Mouse (Mus musculus): Measurements from ENCODE around the gene Col1a1. TPM values are rescaled to one million over a fixed set of nuclear protein-coding genes. Genes with fewer than 3 reads are reported as not detected.

Gene Col1a1
- polyA plus RNA-seq, 1 experiment, result 7,850 TPM

DNA sequence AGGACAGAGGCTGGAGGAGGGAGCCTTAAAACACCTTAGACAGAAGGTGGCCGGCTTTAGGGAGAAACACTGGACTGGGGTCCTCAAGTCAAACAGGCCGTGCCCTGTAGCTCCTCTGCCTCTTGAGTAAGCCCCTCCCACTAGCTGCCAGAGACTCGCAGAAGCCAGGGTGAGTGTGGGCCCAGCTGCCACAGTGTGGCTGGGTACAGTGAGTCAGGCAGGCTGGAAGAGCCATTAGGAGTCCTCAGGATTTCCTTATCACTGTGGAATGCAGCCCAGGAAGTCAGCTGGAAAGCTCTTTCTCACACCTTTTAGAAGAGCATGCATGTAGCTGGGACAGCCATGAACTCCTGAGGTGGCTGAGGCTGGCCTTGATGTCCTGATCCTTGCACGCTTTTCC, 19.5 kb upstream of the Col1a1 start:
- peak overlapping the region; percentile 86 for H3K27ac ChIP-seq (ENCODE audit: insufficient read depth, low read length)
- no peak overlapping the region for H3K4me3 ChIP-seq (ENCODE audit: insufficient read depth, low read length)
- TF ChIP-seq CTCF (IDR thresholded peaks at IDR 0.05; ENCODE audit: borderline replicate concordance, insufficient read depth, low read length), result no peak
- no peak for TF ChIP-seq POLR2A (IDR thresholded peaks at IDR 0.05; ENCODE audit: low read depth, low read length)
- peaks cover 31% of the 10 kb centered on the region for H3K4me1 ChIP-seq (ENCODE audit: control insufficient read depth, insufficient read depth, low read length)

DNA sequence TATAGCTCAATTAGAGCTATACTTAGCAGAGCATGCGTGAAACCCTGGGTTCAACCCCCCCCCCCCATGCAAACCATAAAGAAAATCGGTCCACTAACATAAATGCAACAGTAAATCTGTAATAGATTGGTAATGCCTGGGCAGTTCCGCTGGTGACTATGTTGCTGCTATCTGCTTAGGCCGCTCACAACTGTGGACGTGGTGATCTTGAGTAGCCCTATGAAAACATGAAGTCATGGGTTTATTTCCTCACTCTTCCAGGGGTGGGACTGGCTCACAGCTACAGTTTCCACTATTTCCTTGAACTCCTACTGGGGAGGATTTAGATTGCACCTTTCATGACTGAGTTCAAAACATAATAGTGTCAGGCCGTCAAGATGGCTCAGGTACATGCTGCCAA, 18.3 kb upstream of the Col1a1 start:
- TF ChIP-seq CTCF (IDR thresholded peaks at IDR 0.05; ENCODE audit: borderline replicate concordance, insufficient read depth, low read length), result no peak
- TF ChIP-seq POLR2A (IDR thresholded peaks at IDR 0.05; ENCODE audit: low read depth, low read length), result no peak
- peak overlapping the region; percentile 86 for H3K27ac ChIP-seq (ENCODE audit: insufficient read depth, low read length)
- peaks cover 27% of the 10 kb centered on the region for H3K4me1 ChIP-seq (ENCODE audit: control insufficient read depth, insufficient read depth, low read length)

GRCm38 (mm10) chr11:94920996-94921401, 15.0 kb upstream of the Col1a1 start:
- Histone ChIP-seq H3K27ac (ENCODE audit: insufficient read depth, low read length) (peak overlapping the region; percentile 35), H3K4me3 (ENCODE audit: insufficient read depth, low read length) (no peak overlapping the region), H3K4me1 (ENCODE audit: control insufficient read depth, insufficient read depth, low read length) (peaks cover 18% of the 10 kb centered on the region)
- no peak for TF ChIP-seq POLR2A (IDR thresholded peaks at IDR 0.05; ENCODE audit: low read depth, low read length)

More for the DNA sequence above, 18.3 kb upstream of the Col1a1 start:
- H3K4me3 ChIP-seq (ENCODE audit: insufficient read depth, low read length), result no peak overlapping the region

GRCm38 (mm10) chr11:94924977-94925376, 11.0 kb upstream of the Col1a1 start:
- no peak overlapping the region for H3K4me3 ChIP-seq (ENCODE audit: insufficient read depth, low read length)
- H3K4me1 ChIP-seq (ENCODE audit: control insufficient read depth, insufficient read depth, low read length), result peaks cover 17% of the 10 kb centered on the region
- TF ChIP-seq CTCF (IDR thresholded peaks at IDR 0.05; ENCODE audit: borderline replicate concordance, insufficient read depth, low read length), result no peak
- TF ChIP-seq POLR2A (IDR thresholded peaks at IDR 0.05; ENCODE audit: low read depth, low read length), result no peak
- no peak overlapping the region for H3K27ac ChIP-seq (ENCODE audit: insufficient read depth, low read length)

GRCm38 (mm10) chr11:94926431-94926830, 9.6 kb upstream of the Col1a1 start:
- H3K4me1 ChIP-seq (ENCODE audit: control insufficient read depth, insufficient read depth, low read length), result peaks cover 17% of the 10 kb centered on the region
- peak overlapping the region; percentile 99 for H3K27ac ChIP-seq (ENCODE audit: insufficient read depth, low read length)
- H3K4me3 ChIP-seq (ENCODE audit: insufficient read depth, low read length), result no peak overlapping the region
- no peak for TF ChIP-seq CTCF (IDR thresholded peaks at IDR 0.05; ENCODE audit: borderline replicate concordance, insufficient read depth, low read length)
- TF ChIP-seq POLR2A (IDR thresholded peaks at IDR 0.05; ENCODE audit: low read depth, low read length), result no peak

GRCm38 (mm10) chr11:94927771-94928291, 8.2 kb upstream of the Col1a1 start:
- peaks cover 19% of the 10 kb centered on the region for H3K4me1 ChIP-seq (ENCODE audit: control insufficient read depth, insufficient read depth, low read length)
- 0 out of 2 replicates have a peak, but pooled peaks have one; percentile 45 for TF ChIP-seq POLR2A (IDR thresholded peaks at IDR 0.05; ENCODE audit: low read depth, low read length)
- no peak for TF ChIP-seq CTCF (IDR thresholded peaks at IDR 0.05; ENCODE audit: borderline replicate concordance, insufficient read depth, low read length)

GRCm38 (mm10) chr11:94928820-94929219, 7.2 kb upstream of the Col1a1 start:
- Histone ChIP-seq H3K27ac (ENCODE audit: insufficient read depth, low read length) (peak overlapping the region; percentile 99), H3K4me1 (ENCODE audit: control insufficient read depth, insufficient read depth, low read length) (peaks cover 20% of the 10 kb centered on the region), H3K4me3 (ENCODE audit: insufficient read depth, low read length) (no peak overlapping the region)
- TF ChIP-seq POLR2A (IDR thresholded peaks at IDR 0.05; ENCODE audit: low read depth, low read length), result peak; percentile 7
- TF ChIP-seq CTCF (IDR thresholded peaks at IDR 0.05; ENCODE audit: borderline replicate concordance, insufficient read depth, low read length), result no peak

More at GRCm38 (mm10) chr11:94927771-94928291, 8.2 kb upstream of the Col1a1 start:
- Histone ChIP-seq H3K27ac (ENCODE audit: insufficient read depth, low read length) (peak overlapping the region; percentile 99), H3K4me3 (ENCODE audit: insufficient read depth, low read length) (no peak overlapping the region)

DNA sequence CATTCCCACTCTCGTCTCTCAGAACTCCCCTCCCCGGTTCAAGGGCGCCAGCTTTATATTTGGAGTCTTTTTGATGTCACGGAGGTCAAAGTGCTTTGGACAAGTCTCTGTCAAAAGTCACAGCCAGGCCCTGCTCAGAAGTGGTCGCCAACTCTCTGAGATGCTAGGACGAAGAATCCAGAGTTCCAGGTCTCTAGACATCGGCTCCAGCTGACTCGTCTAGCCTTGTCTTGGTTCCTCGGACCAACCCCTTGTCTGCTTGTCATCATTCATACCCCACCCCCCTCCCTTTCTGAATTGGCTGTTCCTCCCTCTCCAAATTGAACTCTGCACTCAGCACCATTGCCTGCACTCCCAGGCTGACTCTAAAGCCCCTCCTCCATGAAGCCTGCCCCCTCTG, 6.4 kb upstream of the Col1a1 start:
- no peak for TF ChIP-seq CTCF (IDR thresholded peaks at IDR 0.05; ENCODE audit: borderline replicate concordance, insufficient read depth, low read length)
- TF ChIP-seq POLR2A (IDR thresholded peaks at IDR 0.05; ENCODE audit: low read depth, low read length), result peak; percentile 54
- Histone ChIP-seq H3K4me1 (ENCODE audit: control insufficient read depth, insufficient read depth, low read length) (peaks cover 26% of the 10 kb centered on the region), H3K4me3 (ENCODE audit: insufficient read depth, low read length) (no peak overlapping the region), H3K27ac (ENCODE audit: insufficient read depth, low read length) (peak overlapping the region; percentile 98)

DNA sequence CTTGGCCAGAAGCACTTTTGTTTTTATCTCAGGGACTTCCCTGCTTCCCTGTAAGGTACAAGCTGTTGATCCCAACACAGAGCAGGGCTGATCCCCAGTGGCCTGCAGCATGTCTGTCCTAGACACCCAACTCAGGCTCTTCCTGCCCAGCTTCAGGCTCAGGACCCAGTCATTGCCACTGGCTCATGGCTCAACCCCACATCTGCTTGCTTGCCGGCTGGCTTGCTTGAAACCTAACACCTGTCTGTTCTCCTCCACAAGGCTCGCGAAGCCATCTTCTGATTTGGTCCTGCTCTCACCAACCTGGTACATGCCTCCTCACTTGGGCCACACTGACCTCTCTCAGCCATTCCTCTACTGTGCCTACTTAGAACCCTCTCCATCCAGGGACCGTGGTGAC, 5.9 kb upstream of the Col1a1 start:
- Histone ChIP-seq H3K4me1 (ENCODE audit: control insufficient read depth, insufficient read depth, low read length) (peaks cover 28% of the 10 kb centered on the region), H3K27ac (ENCODE audit: insufficient read depth, low read length) (peak overlapping the region; percentile 98), H3K4me3 (ENCODE audit: insufficient read depth, low read length) (no peak overlapping the region)
- TF ChIP-seq POLR2A (IDR thresholded peaks at IDR 0.05; ENCODE audit: low read depth, low read length) (no peak), CTCF (IDR thresholded peaks at IDR 0.05; ENCODE audit: borderline replicate concordance, insufficient read depth, low read length) (no peak)

DNA sequence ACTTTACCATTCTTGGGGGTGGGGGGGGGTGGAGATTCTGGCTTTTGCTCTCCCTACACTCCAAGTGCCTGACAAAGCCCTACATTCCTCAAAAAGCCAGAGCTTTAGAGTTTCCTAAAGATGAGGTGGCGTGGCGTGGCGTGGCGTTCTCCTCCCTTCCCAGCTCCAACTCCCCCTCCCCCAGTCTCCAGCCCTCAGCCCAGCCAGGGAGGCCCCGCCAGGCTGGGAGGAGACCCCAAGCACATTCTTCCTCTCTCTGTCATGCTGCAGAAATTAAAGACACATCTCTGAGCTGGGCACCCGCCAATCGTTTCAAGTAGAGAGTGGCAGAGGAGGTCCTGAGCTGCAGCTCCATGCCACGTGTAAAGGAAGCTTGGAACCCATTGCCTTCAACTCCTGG, 2.4 kb upstream of the Col1a1 start:
- Histone ChIP-seq H3K4me3 (ENCODE audit: insufficient read depth, low read length) (no peak overlapping the region), H3K27ac (ENCODE audit: insufficient read depth, low read length) (peak overlapping the region; percentile 99), H3K4me1 (ENCODE audit: control insufficient read depth, insufficient read depth, low read length) (peaks cover 21% of the 10 kb centered on the region)
- TF ChIP-seq POLR2A (IDR thresholded peaks at IDR 0.05; ENCODE audit: low read depth, low read length) (peak; percentile 60; the same call in 1 of the 2 replicates), CTCF (IDR thresholded peaks at IDR 0.05; ENCODE audit: borderline replicate concordance, insufficient read depth, low read length) (no peak)

All from embryonic fibroblast, embryonic 13.5 days (primary cell).